Mouse (Mus musculus): ENCODE data around the gene Tmem182.

DNA sequence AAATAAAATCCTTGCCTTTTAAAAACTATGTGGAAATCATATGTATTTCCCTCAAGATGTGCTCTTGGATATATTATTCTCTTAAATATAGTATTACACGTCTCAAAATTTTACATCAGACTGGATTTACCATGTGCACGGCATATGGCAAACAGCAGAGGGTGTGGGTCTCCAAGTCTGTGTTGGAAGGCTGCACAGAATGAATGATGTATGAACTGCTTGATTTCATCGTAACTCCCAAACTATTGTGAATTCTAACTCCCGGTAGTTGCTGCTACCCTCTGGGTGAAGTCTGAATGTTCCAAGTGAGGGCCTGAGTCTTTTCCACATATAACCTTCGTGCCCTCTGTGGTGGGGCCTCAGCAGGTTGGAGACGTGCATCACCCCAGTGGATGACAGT lies 16.4 kb upstream of the Tmem182 start:
- TF ChIP-seq CTCF (IDR thresholded peaks at IDR 0.05; ENCODE audit: control insufficient read depth, insufficient read depth, insufficient read length) (no peak), MYOG (IDR thresholded peaks at IDR 0.05; ENCODE audit: control insufficient read depth, extremely low read depth, insufficient read length) (no peak), MAX (IDR thresholded peaks at IDR 0.05) (no peak), CEBPB (IDR thresholded peaks at IDR 0.05; ENCODE audit: low read depth) (no peak), USF1 (IDR thresholded peaks at IDR 0.05; ENCODE audit: low read depth) (no peak), MYOD1 (IDR thresholded peaks at IDR 0.05; ENCODE audit: control insufficient read depth, insufficient read length, low read depth) (no peak)
